Mouse (Mus musculus) neural tube, embryonic 14.5 days (tissue): ENCODE measurements at regions not wholly inside any gene's neighbourhood (a gene's known extent, or its start where the extent isn't known, plus 50 kb on each side); places are given as distances from the start of the nearest gene placed in this dataset.

Source experiments
- ATAC-seq: fragments of 200-750 bp; cut with Nextera tagmentation; 2 replicates; pipeline ENCODE4 v1.8.0; 2017; ENCODE audit warnings: low read depth, mild to moderate bottlenecking, moderate TSS enrichment, moderate library complexity
- H3K27ac ChIP-seq: fragments of 300-500 bp; sonication (generic); 2 replicates; pipeline ENCODE4 v1.5.1; 2014; ENCODE audit warnings: low read depth, mild to moderate bottlenecking, control low read depth, low read length, moderate library complexity, mixed read lengths
- H3K27me3 ChIP-seq: fragments of 300-500 bp; sonication (generic); 2 replicates; pipeline ENCODE4 v1.6.1; 2014; ENCODE audit warnings: low read length; ENCODE audit not compliant: control insufficient read depth, insufficient read depth
- H3K36me3 ChIP-seq: fragments of 300-500 bp; sonication (generic); 2 replicates; pipeline ENCODE4 v1.6.1; 2014; ENCODE audit warnings: low read length, mixed read lengths; ENCODE audit not compliant: control insufficient read depth, insufficient read depth
- H3K4me1 ChIP-seq: fragments of 300-500 bp; sonication (generic); 2 replicates; pipeline ENCODE4 v1.6.1; 2014; ENCODE audit warnings: low read length; ENCODE audit not compliant: control insufficient read depth, insufficient read depth
- H3K4me2 ChIP-seq: fragments of 300-500 bp; sonication (generic); 2 replicates; pipeline ENCODE4 v1.6.1; 2014; ENCODE audit warnings: mild to moderate bottlenecking, low read depth, low read length, control low read depth
- H3K4me3 ChIP-seq: fragments of 300-500 bp; sonication (generic); 2 replicates; pipeline ENCODE4 v1.5.1; 2014; ENCODE audit warnings: low read depth, low read length, control low read depth, mixed read lengths
- H3K9ac ChIP-seq: fragments of 300-500 bp; sonication (generic); replicated peaks from 2 replicates; pipeline ENCODE4 v1.6.1; 2014; ENCODE audit warnings: low read depth, mild to moderate bottlenecking, control low read depth, low read length, mixed read lengths
- H3K9me3 ChIP-seq: fragments of 300-500 bp; sonication (generic); 2 replicates; pipeline ENCODE4 v1.6.1; 2016; ENCODE audit warnings: low read length; ENCODE audit not compliant: control insufficient read depth
- WGBS: fragments of 180-500 bp; shearing (Covaris S2); extraction: QIAGEN DNeasy Blood & Tissue Kit; methylation state at CpG from one replicate; pipeline ENCODE4 v1.1.7; 2014; 5-methylcytosine and 5-hydroxymethylcytosine counted together

GRCm38 (mm10) chr13:70214022-70214654 lies 411.9 kb downstream of the Med10 start:
- no peak overlapping the region for H3K9ac ChIP-seq
- ATAC-seq, result no peak
- no peaks in the 10 kb centered on the region for H3K9me3 ChIP-seq
- H3K4me3 ChIP-seq, result no peak overlapping the region
- no peaks in the 10 kb centered on the region for H3K36me3 ChIP-seq
- H3K27me3 ChIP-seq, result no peaks in the 10 kb centered on the region
- WGBS, result 72% methylated on average over 10 of the region's 10 CpGs
- no peak overlapping the region for H3K4me2 ChIP-seq
- 0 out of 2 replicates have a peak, but pooled peaks cover 2% of the 10 kb centered on the region for H3K4me1 ChIP-seq
- H3K27ac ChIP-seq, result no peak overlapping the region

- no peak overlapping the region for H3K4me3 ChIP-seq
- peak; percentile 38; the same call in 1 of the 2 replicates for ATAC-seq
These were observed 413.9 kb downstream of the Med10 start for GRCm38 (mm10) chr13:70216134-70216533.

GRCm38 (mm10) chr13:70217429-70218133 lies 415.4 kb downstream of the Med10 start:
- Histone ChIP-seq H3K36me3 (no peaks in the 10 kb centered on the region), H3K27ac (0 out of 2 replicates have a peak overlapping the region, but pooled peaks have one; percentile 48), H3K4me3 (no peak overlapping the region), H3K4me1 (peaks cover 2% of the 10 kb centered on the region; the same call in 1 of the 2 replicates), H3K27me3 (no peaks in the 10 kb centered on the region), H3K9me3 (no peaks in the 10 kb centered on the region), H3K4me2 (no peak overlapping the region), H3K9ac (no peak overlapping the region)
- ATAC-seq, result no peak
- 45% methylated on average over 15 of the region's 15 CpGs for WGBS

More at GRCm38 (mm10) chr13:70216134-70216533, 413.9 kb downstream of the Med10 start:
- no peaks in the 10 kb centered on the region for H3K36me3 ChIP-seq
- no peak overlapping the region for H3K9ac ChIP-seq
- 36% methylated on average over 6 of the region's 6 CpGs for WGBS
- H3K9me3 ChIP-seq, result no peaks in the 10 kb centered on the region
- H3K27ac ChIP-seq, result no peak overlapping the region
- H3K27me3 ChIP-seq, result no peaks in the 10 kb centered on the region
- H3K4me2 ChIP-seq, result no peak overlapping the region
- H3K4me1 ChIP-seq, result peaks cover 2% of the 10 kb centered on the region; the same call in 1 of the 2 replicates

- Histone ChIP-seq H3K36me3 (no peaks in the 10 kb centered on the region), H3K4me1 (no peaks in the 10 kb centered on the region; the same call in 1 of the 2 replicates), H3K9me3 (no peaks in the 10 kb centered on the region), H3K27me3 (no peaks in the 10 kb centered on the region), H3K9ac (no peak overlapping the region), H3K4me3 (no peak overlapping the region), H3K4me2 (no peak overlapping the region), H3K27ac (no peak overlapping the region)
- WGBS, result 90% methylated on average over 5 of the region's 5 CpGs
- no peak for ATAC-seq
These were observed 413.9 kb downstream of the Ice1 start for GRCm38 (mm10) chr13:70223485-70223884.

- Histone ChIP-seq H3K9me3 (no peaks in the 10 kb centered on the region), H3K36me3 (no peaks in the 10 kb centered on the region), H3K27ac (no peak overlapping the region; the same call in 1 of the 2 replicates), H3K4me2 (no peak overlapping the region), H3K27me3 (no peaks in the 10 kb centered on the region), H3K9ac (no peak overlapping the region), H3K4me3 (no peak overlapping the region), H3K4me1 (no peaks in the 10 kb centered on the region)
- 54% methylated on average over 6 of the region's 6 CpGs for WGBS
- peak; percentile 17; the same call in 1 of the 2 replicates for ATAC-seq
These were observed 410.3 kb downstream of the Ice1 start for GRCm38 (mm10) chr13:70227167-70227566.

- Histone ChIP-seq H3K27ac (no peak overlapping the region), H3K9ac (no peak overlapping the region), H3K9me3 (no peaks in the 10 kb centered on the region), H3K27me3 (no peaks in the 10 kb centered on the region), H3K4me2 (no peak overlapping the region), H3K4me1 (no peaks in the 10 kb centered on the region), H3K36me3 (no peaks in the 10 kb centered on the region), H3K4me3 (no peak overlapping the region)
- WGBS, result 26% methylated on average over 22 of the region's 22 CpGs
- ATAC-seq, result peak; percentile 86
These were observed 403.3 kb downstream of the Ice1 start for GRCm38 (mm10) chr13:70233896-70234799.

GRCm38 (mm10) chr13:70243598-70244157 lies 393.8 kb downstream of the Ice1 start:
- H3K4me1 ChIP-seq, result no peaks in the 10 kb centered on the region
- H3K9me3 ChIP-seq, result no peaks in the 10 kb centered on the region
- ATAC-seq, result no peak
- no peaks in the 10 kb centered on the region for H3K36me3 ChIP-seq
- H3K4me2 ChIP-seq, result no peak overlapping the region
- WGBS, result 82% methylated on average over 4 of the region's 4 CpGs
- no peaks in the 10 kb centered on the region for H3K27me3 ChIP-seq
- H3K27ac ChIP-seq, result no peak overlapping the region
- H3K9ac ChIP-seq, result no peak overlapping the region
- H3K4me3 ChIP-seq, result no peak overlapping the region

- H3K4me2 ChIP-seq, result no peak overlapping the region
- 25% methylated on average over 12 of the region's 12 CpGs for whole genome bisulfite sequencing
- ATAC-seq, result peak; percentile 72
- H3K4me1 ChIP-seq, result 0 out of 2 replicates have a peak, but pooled peaks cover 2% of the 10 kb centered on the region
- no peaks in the 10 kb centered on the region for H3K9me3 ChIP-seq
- H3K36me3 ChIP-seq, result no peaks in the 10 kb centered on the region
- H3K27ac ChIP-seq, result peak overlapping the region; percentile 39; the same call in 1 of the 2 replicates
- no peak overlapping the region for H3K4me3 ChIP-seq
- no peak overlapping the region for H3K9ac ChIP-seq
- H3K27me3 ChIP-seq, result no peaks in the 10 kb centered on the region
These were observed 377.4 kb downstream of the Ice1 start for GRCm38 (mm10) chr13:70260003-70260496.
